Mouse (Mus musculus) liver, embryonic 16.5 days (tissue): Measurements from ENCODE around the gene Gpr157. TPM values are rescaled to one million over a fixed set of nuclear protein-coding genes. Genes with fewer than 3 reads are reported as not detected.

ENCODE experiments used
- ATAC-seq: fragments of 200-750 bp; cut with Nextera tagmentation; 2 replicates; pipeline ENCODE4 v1.8.0; 2017; ENCODE audit warnings: low read depth, mild to moderate bottlenecking, moderate number of reproducible peaks, moderate library complexity
- H3K27ac ChIP-seq: fragments of 300-500 bp; sonication (generic); 2 replicates; pipeline ENCODE4 v1.5.1; 2014; ENCODE audit warnings: mild to moderate bottlenecking, low read length
- H3K27me3 ChIP-seq: fragments of 300-500 bp; sonication (generic); 2 replicates; pipeline ENCODE4 v1.6.1; 2014; ENCODE audit warnings: low read depth, low read length, mixed read lengths; ENCODE audit not compliant: control insufficient read depth, insufficient read depth
- H3K36me3 ChIP-seq: fragments of 300-500 bp; sonication (generic); 2 replicates; pipeline ENCODE4 v1.6.1; 2014; ENCODE audit warnings: mild to moderate bottlenecking; ENCODE audit not compliant: control insufficient read depth, insufficient read depth
- H3K4me1 ChIP-seq: fragments of 300-500 bp; sonication (generic); 2 replicates; pipeline ENCODE4 v1.6.1; 2014; ENCODE audit warnings: low read depth, low read length, mixed read lengths; ENCODE audit not compliant: control insufficient read depth
- H3K4me2 ChIP-seq: fragments of 300-500 bp; sonication (generic); 2 replicates; pipeline ENCODE4 v1.6.1; 2014; ENCODE audit warnings: low read depth, low read length, mixed read lengths
- H3K4me3 ChIP-seq: fragments of 300-500 bp; sonication (generic); 2 replicates; pipeline ENCODE4 v1.5.1; 2014; ENCODE audit warnings: low read depth, mild to moderate bottlenecking, low read length
- H3K9ac ChIP-seq: fragments of 300-500 bp; sonication (generic); 2 replicates; pipeline ENCODE4 v1.6.1; 2014; ENCODE audit warnings: low read depth, low read length
- H3K9me3 ChIP-seq: fragments of 300-500 bp; sonication (generic); replicated peaks from 2 replicates; pipeline ENCODE4 v1.6.1; 2016; ENCODE audit warnings: low read length; ENCODE audit not compliant: control insufficient read depth
- WGBS: fragments of 180-500 bp; shearing (Covaris S2); extraction: QIAGEN DNeasy Blood & Tissue Kit; methylation state at CpG from one replicate; pipeline ENCODE4 v1.1.7; 2014; ENCODE audit not compliant: insufficient replicate concordance; 5-methylcytosine and 5-hydroxymethylcytosine counted together
- polyA plus RNA-seq: library from polyadenylated mRNA; unstranded; fragments of >200 nt; fragmentation: Nextera tagmentation; extraction: Ambion mirVana; gene quantifications from 2 replicates; pipeline ENCODE4 v1.2.1, GENCODE M21; 2015

Gene Gpr157
- polyA plus RNA-seq, 1 experiment from 2014 or later, result 0.74 TPM

DNA sequence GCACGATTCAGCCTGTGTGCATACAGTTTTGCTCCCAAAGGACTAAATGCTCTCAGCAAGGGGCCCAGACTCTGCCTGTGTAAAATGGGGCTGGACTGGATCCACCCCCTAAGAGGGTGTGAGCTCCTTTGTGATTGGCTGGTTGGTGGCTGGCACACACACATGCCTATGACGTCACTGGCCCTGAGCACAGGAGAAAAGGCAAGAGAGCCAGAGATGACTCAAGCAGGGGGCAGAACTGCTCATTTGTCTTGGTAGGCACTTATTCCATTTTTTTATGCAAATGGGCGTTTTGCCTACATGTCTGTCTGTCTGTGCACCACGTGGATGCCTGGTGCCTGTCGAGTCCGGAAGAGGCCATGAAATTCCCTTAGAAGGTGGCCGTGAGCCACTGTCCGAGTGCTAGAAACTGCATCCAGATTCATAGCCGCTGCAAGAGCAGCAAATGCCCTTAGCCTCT, 50.9 kb downstream of the Gpr157 start:
- H3K27ac ChIP-seq, result no peak overlapping the region
- peak; percentile 74 for ATAC-seq
- no peaks in the 10 kb centered on the region for H3K27me3 ChIP-seq
- no peaks in the 10 kb centered on the region for H3K9me3 ChIP-seq
- peak overlapping the region; percentile 46 for H3K4me2 ChIP-seq
- H3K4me1 ChIP-seq, result peaks cover 6% of the 10 kb centered on the region
- H3K36me3 ChIP-seq, result no peaks in the 10 kb centered on the region
- no peak overlapping the region for H3K9ac ChIP-seq
- H3K4me3 ChIP-seq, result 0 out of 2 replicates have a peak overlapping the region, but pooled peaks have one; percentile 13
- 26% methylated on average over 9 of the region's 9 CpGs for WGBS

DNA sequence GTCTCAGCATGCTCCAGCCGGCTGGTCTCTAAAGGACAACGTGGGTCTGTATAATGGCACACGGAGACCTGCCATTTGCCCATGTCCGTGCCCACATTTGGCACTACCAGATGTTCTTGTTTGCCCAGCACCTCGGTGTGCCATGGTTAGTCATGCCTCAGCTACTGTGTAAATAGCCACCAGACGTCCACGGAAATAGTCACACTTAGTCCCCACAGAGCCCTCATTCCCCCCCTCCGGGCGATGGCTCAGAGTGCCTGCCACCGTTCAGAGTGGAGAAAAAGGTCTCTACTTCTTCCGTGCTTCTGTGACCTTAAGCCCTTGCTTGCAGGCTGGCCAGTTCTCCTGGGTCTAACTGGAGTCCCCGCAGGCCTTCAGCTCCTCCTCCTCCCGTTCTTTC, 51.9 kb downstream of the Gpr157 start:
- WGBS, result 60% methylated on average over 13 of the region's 13 CpGs
- ATAC-seq, result no peak
- no peaks in the 10 kb centered on the region for H3K27me3 ChIP-seq

DNA sequence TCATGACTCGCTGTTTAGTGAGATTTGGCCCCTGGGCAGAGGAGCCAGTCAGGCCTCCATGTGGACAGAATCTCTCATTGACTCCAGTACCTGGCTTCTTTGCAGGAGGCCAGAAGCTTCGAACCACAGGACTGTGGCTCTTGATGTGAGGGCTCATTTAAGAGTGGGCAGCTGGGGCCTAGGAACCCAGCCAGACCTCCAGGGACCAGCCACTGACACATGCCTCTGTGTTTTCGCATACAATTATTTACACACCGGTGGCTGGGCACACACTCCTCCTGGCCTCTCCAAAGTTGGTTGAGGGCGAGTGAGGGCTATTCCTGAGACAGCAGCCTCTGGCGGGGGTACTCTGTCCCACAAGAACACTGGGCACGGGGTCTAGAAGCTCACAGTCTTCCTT, 53.2 kb downstream of the Gpr157 start:
- 80% methylated on average over 7 of the region's 7 CpGs for WGBS
- Histone ChIP-seq H3K27ac (no peak overlapping the region), H3K36me3 (no peaks in the 10 kb centered on the region), H3K4me2 (no peak overlapping the region), H3K9me3 (no peaks in the 10 kb centered on the region), H3K9ac (no peak overlapping the region), H3K4me1 (peaks cover 6% of the 10 kb centered on the region), H3K4me3 (no peak overlapping the region), H3K27me3 (no peaks in the 10 kb centered on the region)
- ATAC-seq, result no peak

More for the DNA sequence above, 51.9 kb downstream of the Gpr157 start:
- H3K4me3 ChIP-seq, result no peak overlapping the region
- no peaks in the 10 kb centered on the region for H3K36me3 ChIP-seq
- no peak overlapping the region for H3K9ac ChIP-seq
- H3K9me3 ChIP-seq, result no peaks in the 10 kb centered on the region
- no peak overlapping the region for H3K4me2 ChIP-seq
- H3K27ac ChIP-seq, result no peak overlapping the region
- peaks cover 6% of the 10 kb centered on the region for H3K4me1 ChIP-seq

DNA sequence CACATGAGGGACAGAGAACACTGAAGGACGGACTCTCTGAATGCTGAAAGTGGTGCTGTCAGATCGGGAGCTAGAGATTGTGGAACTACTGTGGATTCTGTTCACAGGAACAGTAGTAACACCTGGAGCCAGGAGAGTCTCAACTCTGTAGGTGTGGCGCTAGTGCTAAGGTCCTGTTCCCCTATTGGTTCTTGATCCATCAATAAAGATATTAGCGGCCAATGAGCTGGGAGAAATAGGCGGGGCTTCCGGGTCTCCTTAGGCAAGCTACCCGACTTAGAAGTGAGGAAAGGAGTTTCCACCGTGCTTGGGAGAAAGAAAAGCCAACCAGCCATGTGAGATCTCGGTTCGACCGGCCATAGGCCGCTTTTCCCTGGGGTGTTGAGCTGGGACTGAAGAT, 57.1 kb downstream of the Gpr157 start:
- no peak overlapping the region for H3K4me2 ChIP-seq
- no peak overlapping the region for H3K4me3 ChIP-seq

DNA sequence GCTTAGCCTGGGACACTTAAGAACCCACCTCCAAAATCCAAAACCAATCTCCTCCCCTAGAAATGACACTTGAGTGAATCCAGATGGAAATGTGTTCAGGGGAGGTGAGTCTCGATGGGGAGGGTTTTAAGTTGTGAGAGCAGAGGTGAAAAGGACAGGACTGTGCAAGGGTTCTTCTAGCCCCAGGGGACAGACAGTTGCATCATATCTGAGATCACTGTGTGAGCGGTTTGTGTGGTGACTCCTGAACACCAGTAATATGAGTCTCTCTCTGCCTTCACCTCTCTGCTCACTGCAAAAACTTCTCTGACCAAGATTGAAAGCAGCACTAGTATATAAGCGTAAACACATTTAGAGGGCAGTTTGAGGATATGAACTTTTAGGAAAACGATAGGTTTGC, 59.1 kb downstream of the Gpr157 start:
- no peak overlapping the region for H3K4me3 ChIP-seq
- H3K27ac ChIP-seq, result no peak overlapping the region
- H3K4me1 ChIP-seq, result no peaks in the 10 kb centered on the region
- H3K9ac ChIP-seq, result no peak overlapping the region
- WGBS, result 52% methylated on average over 4 of the region's 4 CpGs
- H3K36me3 ChIP-seq, result no peaks in the 10 kb centered on the region
- no peak for ATAC-seq
- no peaks in the 10 kb centered on the region for H3K27me3 ChIP-seq
- no peak overlapping the region for H3K4me2 ChIP-seq
- no peaks in the 10 kb centered on the region for H3K9me3 ChIP-seq

More for the DNA sequence above, 57.1 kb downstream of the Gpr157 start:
- no peak overlapping the region for H3K9ac ChIP-seq
- WGBS, result 35% methylated on average over 12 of the region's 12 CpGs
- no peaks in the 10 kb centered on the region for H3K9me3 ChIP-seq
- H3K27ac ChIP-seq, result no peak overlapping the region
- no peaks in the 10 kb centered on the region for H3K36me3 ChIP-seq
- ATAC-seq, result no peak
- no peaks in the 10 kb centered on the region for H3K4me1 ChIP-seq
- no peaks in the 10 kb centered on the region for H3K27me3 ChIP-seq

DNA sequence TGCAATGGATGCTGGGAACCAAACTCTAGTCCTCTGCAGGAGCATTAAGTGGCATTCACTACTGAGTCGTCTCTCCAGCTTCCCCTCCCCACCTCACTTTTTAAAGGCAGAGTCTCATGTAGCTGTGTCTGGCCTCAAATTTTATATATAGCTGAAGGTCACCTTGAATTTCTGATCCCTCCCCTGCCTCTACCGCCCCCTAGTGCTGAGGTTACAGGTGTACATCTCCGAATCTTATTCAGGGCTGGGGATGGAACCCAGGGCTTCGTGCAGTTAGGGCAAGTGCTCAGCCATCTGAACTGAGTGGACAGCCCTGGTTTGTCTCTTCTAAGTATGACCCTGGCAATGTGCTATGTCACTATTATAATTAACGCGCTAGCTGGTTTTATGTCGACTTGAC, 63.9 kb downstream of the Gpr157 start:
- Histone ChIP-seq H3K4me3 (no peak overlapping the region), H3K27ac (no peak overlapping the region), H3K4me1 (peaks cover 2% of the 10 kb centered on the region; the same call in 1 of the 2 replicates), H3K27me3 (no peaks in the 10 kb centered on the region), H3K4me2 (no peak overlapping the region), H3K9ac (no peak overlapping the region), H3K36me3 (no peaks in the 10 kb centered on the region), H3K9me3 (no peaks in the 10 kb centered on the region)
- 57% methylated on average over 7 of the region's 7 CpGs for WGBS
- no peak for ATAC-seq

DNA sequence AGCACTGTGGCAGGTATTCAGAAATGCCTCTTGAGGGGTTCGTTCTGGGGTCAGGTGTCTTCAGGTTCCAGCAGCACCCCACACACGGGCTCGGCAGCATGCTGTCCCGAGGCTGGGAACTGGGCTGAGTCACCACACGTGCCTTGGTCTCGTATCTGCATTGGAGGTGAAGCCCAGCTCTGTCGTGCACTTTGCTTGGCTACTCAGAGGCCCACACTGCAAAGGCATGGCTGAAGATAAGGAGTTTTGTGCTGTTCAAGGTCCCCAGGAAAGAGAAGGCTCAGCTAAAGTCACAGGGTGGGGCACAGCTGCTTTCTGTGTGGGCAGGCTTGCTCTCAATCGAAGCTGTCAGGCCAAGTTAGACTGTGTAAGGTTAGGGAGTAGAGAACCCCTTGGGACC, 65.3 kb downstream of the Gpr157 start:
- H3K9ac ChIP-seq, result no peak overlapping the region

DNA sequence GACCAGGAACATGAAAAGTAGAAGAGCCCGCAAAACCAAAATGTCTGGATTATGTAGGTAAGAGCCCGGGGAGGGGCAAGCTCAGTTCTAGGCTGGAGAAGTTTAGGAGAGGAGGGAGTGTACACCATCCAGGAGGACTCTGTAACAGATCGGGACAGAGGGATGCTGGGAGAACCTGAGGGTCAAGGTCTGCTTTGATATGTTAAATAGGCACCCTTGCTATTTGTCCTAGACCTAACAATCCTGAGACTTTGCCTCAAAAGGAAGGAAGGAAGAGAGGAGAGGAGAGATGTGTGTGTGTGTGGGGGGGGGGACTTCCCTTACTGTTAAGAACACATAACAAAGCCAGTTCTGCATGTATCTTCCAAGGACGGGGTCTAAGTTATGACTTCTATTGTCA, 68.1 kb downstream of the Gpr157 start:
- no peak overlapping the region for H3K27ac ChIP-seq
- peaks cover 2% of the 10 kb centered on the region; the same call in 1 of the 2 replicates for H3K4me1 ChIP-seq
- H3K4me2 ChIP-seq, result no peak overlapping the region
- H3K9ac ChIP-seq, result no peak overlapping the region
- no peaks in the 10 kb centered on the region for H3K27me3 ChIP-seq
- no peak overlapping the region for H3K4me3 ChIP-seq
- no peak for ATAC-seq
- H3K9me3 ChIP-seq, result no peaks in the 10 kb centered on the region
- H3K36me3 ChIP-seq, result no peaks in the 10 kb centered on the region
- WGBS, result 68% methylated on average over 4 of the region's 4 CpGs

More for the DNA sequence above, 65.3 kb downstream of the Gpr157 start:
- Histone ChIP-seq H3K4me2 (no peak overlapping the region), H3K27me3 (no peaks in the 10 kb centered on the region), H3K9me3 (no peaks in the 10 kb centered on the region), H3K27ac (no peak overlapping the region), H3K4me1 (peaks cover 2% of the 10 kb centered on the region; the same call in 1 of the 2 replicates), H3K36me3 (no peaks in the 10 kb centered on the region), H3K4me3 (no peak overlapping the region)
- ATAC-seq, result peak; percentile 79
- WGBS, result 35% methylated on average over 8 of the region's 8 CpGs
